Mouse (Mus musculus) cortical plate, adult 2 months (tissue): ENCODE measurements at regions not wholly inside any gene's neighbourhood (a gene's known extent, or its start where the extent isn't known, plus 50 kb on each side); places are given as distances from the start of the nearest gene placed in this dataset.

Experiments
- CTCF ChIP-seq: fragments of 200-500 bp; IDR thresholded peaks from 2 replicates; pipeline ENCODE4 v1.5.1; 2011; ENCODE audit warnings: mild to moderate bottlenecking, control low read depth, low read length; ENCODE audit not compliant: insufficient read depth; ENCODE audit errors: extremely low read depth
- POLR2A ChIP-seq: fragments of 200-500 bp; IDR thresholded peaks from 2 replicates; pipeline ENCODE4 v1.6.1; 2011; ENCODE audit warnings: mild to moderate bottlenecking, low read length, control low read depth; ENCODE audit not compliant: insufficient read depth; ENCODE audit errors: extremely low read depth

DNA sequence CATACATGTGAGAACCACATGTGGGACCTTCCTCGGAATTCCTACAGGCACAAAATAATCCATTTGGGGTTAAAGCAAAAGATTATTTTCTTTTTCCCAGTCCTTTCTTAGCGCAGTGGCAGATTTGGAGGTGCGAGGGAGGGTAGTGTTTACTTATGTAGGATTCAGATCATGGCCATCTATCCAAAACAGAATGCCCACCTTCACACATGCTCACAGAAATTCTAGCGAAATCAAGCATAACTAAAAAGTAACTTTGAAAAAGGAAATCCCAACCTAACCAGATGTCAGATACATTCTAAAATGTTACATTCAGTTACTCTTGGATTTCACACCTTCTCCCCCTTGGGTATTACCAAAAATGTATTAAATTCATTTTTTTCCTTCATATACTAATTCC lies 121.6 kb downstream of the Pdcd6ip start:
- TF ChIP-seq CTCF (no peak), POLR2A (no peak)
